Mouse (Mus musculus) liver, embryonic 14.5 days (tissue): Measurements from ENCODE around the gene Pgbd5. TPM values are rescaled to one million over a fixed set of nuclear protein-coding genes. Genes with fewer than 3 reads are reported as not detected.

Source experiments
- ATAC-seq: fragments of 200-750 bp; cut with Nextera tagmentation; 2 replicates; pipeline ENCODE4 v1.8.0; 2017; ENCODE audit warnings: moderate number of reproducible peaks, mild to moderate bottlenecking, moderate library complexity; ENCODE audit not compliant: insufficient read depth
- DNase-seq, 3 experiments: peaks; one replicate each; pipeline ENCODE4 v3.0.0-alpha.2; 2012 to 2013; ENCODE audit warnings: low read depth in 3 of 3, low spot score in 3 of 3
- H3K27ac ChIP-seq: fragments of 300-500 bp; sonication (generic); 2 replicates; pipeline ENCODE4 v1.5.1; 2014; ENCODE audit warnings: moderate library complexity, mild to moderate bottlenecking, control low read depth, inconsistent platforms
- H3K27me3 ChIP-seq: fragments of 300-500 bp; sonication (generic); 2 replicates; pipeline ENCODE4 v1.6.1; 2014; ENCODE audit warnings: mild to moderate bottlenecking, low read length, moderate library complexity; ENCODE audit not compliant: control insufficient read depth, insufficient read depth
- H3K36me3 ChIP-seq: fragments of 300-500 bp; sonication (generic); replicated peaks from 2 replicates; pipeline ENCODE4 v1.6.1; 2014; ENCODE audit warnings: low read depth; ENCODE audit not compliant: control insufficient read depth, insufficient read depth
- H3K4me1 ChIP-seq, 2 experiments: fragments of 200-500 bp in 1 of 2; fragments of 300-500 bp in 1 of 2; sonication (generic) in 1 of 2; replicated peaks; 2 replicates each; pipeline ENCODE4 v1.6.1; 2012 to 2014; ENCODE audit warnings: antibody characterized with exemption in 1 of 2, inconsistent platforms in 1 of 2, low read length in 1 of 2; ENCODE audit not compliant: control insufficient read depth in 2 of 2, insufficient read depth in 2 of 2
- H3K4me2 ChIP-seq: fragments of 300-500 bp; sonication (generic); 2 replicates; pipeline ENCODE4 v1.6.1; 2014; ENCODE audit warnings: low read depth, mild to moderate bottlenecking, control low read depth, moderate library complexity
- H3K4me3 ChIP-seq, 2 experiments: fragments of 200-500 bp in 1 of 2; fragments of 300-500 bp in 1 of 2; sonication (generic) in 1 of 2; 2 replicates each; pipeline ENCODE4 v1.5.1; 2012 to 2014; ENCODE audit warnings: low read depth in 2 of 2, low read length in 2 of 2, mild to moderate bottlenecking in 2 of 2, control low read depth in 1 of 2, inconsistent platforms in 1 of 2, moderate library complexity in 1 of 2; ENCODE audit not compliant: insufficient read depth in 1 of 2
- H3K9ac ChIP-seq: fragments of 300-500 bp; sonication (generic); replicated peaks from 2 replicates; pipeline ENCODE4 v1.6.1; 2014; ENCODE audit warnings: mild to moderate bottlenecking, control low read depth, moderate library complexity
- H3K9me3 ChIP-seq: fragments of 300-500 bp; sonication (generic); 2 replicates; pipeline ENCODE4 v1.6.1; 2016; ENCODE audit warnings: low read length, mixed read lengths; ENCODE audit not compliant: control insufficient read depth
- CTCF ChIP-seq: IDR thresholded peaks from 2 replicates; pipeline ENCODE4 v1.5.1; 2016; ENCODE audit warnings: antibody characterized with exemption, low read depth, control low read depth
- EP300 ChIP-seq: IDR thresholded peaks from 2 replicates; pipeline ENCODE4 v1.6.1; 2016; ENCODE audit warnings: antibody characterized with exemption, low read depth
- WGBS: fragments of 180-500 bp; shearing (Covaris S2); extraction: QIAGEN DNeasy Blood & Tissue Kit; methylation state at CpG from one replicate; pipeline ENCODE4 v1.1.7; 2014; ENCODE audit not compliant: insufficient replicate concordance; 5-methylcytosine and 5-hydroxymethylcytosine counted together
- polyA plus RNA-seq, 2 experiments: library from polyadenylated mRNA; depleted of rRNA in 1 of 2; stranded (reverse) in 1 of 2; unstranded in 1 of 2; fragments of >200 nt; fragmentation: Nextera tagmentation in 1 of 2; extraction: Ambion mirVana in 1 of 2; gene quantifications; 2 replicates each; pipeline versions ENCODE4 v1.2.1 to v1.2.3; 2012 to 2014

Gene Pgbd5
- polyA plus RNA-seq, 2 experiments = 0.15 to 0.18 TPM

DNA sequence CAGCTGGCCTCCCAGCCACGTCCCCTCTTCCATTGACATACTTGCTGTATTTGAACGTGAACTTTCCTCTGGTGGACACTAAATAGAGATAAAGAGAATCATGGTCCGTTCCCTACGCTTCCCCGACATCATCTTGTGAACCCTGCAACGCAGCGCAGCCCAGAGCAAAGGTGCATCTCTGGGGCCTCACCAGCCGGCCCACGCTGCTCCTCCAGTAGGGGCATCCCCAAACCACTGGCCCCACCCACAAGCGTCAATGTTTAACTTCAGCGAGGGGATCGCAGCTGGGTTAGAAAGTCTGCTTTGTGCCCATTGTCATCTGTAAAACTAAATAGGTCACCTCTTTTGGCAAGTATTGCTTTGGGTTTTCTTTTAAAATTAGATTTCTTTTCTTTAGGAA is 95.5 kb downstream of the Pgbd5 start:
- H3K36me3 ChIP-seq = no peaks in the 10 kb centered on the region
- no peak overlapping the region for H3K4me2 ChIP-seq
- peak in 1 of 3 experiments; percentile 30 for DNase-seq
- no peak overlapping the region for H3K27ac ChIP-seq
- H3K9ac ChIP-seq = no peak overlapping the region
- H3K4me1 ChIP-seq = no peaks in the 10 kb centered on the region; a peak in 1 of 4 replicates
- no peak for TF ChIP-seq CTCF
- TF ChIP-seq EP300 = no peak
- H3K9me3 ChIP-seq = no peaks in the 10 kb centered on the region
- H3K4me3 ChIP-seq = no peak overlapping the region
- WGBS = 73% methylated on average over 12 of the region's 12 CpGs
- no peak for ATAC-seq
- no peaks in the 10 kb centered on the region for H3K27me3 ChIP-seq

DNA sequence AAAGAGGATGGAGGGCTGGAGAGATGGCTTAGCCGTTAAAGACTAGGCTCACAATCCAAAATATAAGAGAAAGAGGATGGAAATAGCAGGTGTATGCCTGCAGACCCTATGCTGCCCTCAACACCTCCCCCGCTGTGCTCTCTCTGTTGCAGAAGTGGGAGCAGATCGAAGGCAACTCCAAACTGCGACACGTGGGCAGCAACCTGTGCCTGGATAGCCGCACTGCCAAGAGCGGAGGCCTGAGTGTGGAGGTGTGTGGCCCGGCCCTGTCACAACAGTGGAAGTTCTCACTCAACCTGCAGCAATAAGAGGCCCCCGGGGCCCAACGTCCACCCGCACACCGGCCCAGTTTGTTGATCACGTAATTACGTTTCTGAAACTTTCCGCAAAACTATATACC is 96.3 kb downstream of the Pgbd5 start:
- ATAC-seq = no peak
- Histone ChIP-seq H3K4me2 (no peak overlapping the region), H3K27ac (no peak overlapping the region), H3K4me1 (no peaks in the 10 kb centered on the region; a peak in 1 of 4 replicates), H3K4me3 (no peak overlapping the region), H3K9me3 (no peaks in the 10 kb centered on the region), H3K27me3 (no peaks in the 10 kb centered on the region), H3K36me3 (no peaks in the 10 kb centered on the region), H3K9ac (no peak overlapping the region)
- no peak for DNase-seq
- 84% methylated on average over 15 of the region's 15 CpGs for WGBS
- no peak for TF ChIP-seq EP300
- TF ChIP-seq CTCF = no peak

GRCm38 (mm10) chr8:124340360-124341068 is 98.9 kb downstream of the Pgbd5 start:
- WGBS = 75% methylated on average over 17 of the region's 17 CpGs
- no peak for DNase-seq

GRCm38 (mm10) chr8:124339742-124340141 is 99.7 kb downstream of the Pgbd5 start:
- ATAC-seq = no peak
- H3K4me1 ChIP-seq = no peaks in the 10 kb centered on the region; a peak in 1 of 4 replicates
- no peak overlapping the region for H3K27ac ChIP-seq
- no peak overlapping the region for H3K4me2 ChIP-seq
- WGBS = 62% methylated on average over 3 of the region's 3 CpGs
- H3K9me3 ChIP-seq = no peaks in the 10 kb centered on the region
- H3K36me3 ChIP-seq = no peaks in the 10 kb centered on the region
- no peak overlapping the region for H3K4me3 ChIP-seq
- no peaks in the 10 kb centered on the region for H3K27me3 ChIP-seq
- TF ChIP-seq EP300 (no peak), CTCF (no peak)
- no peak overlapping the region for H3K9ac ChIP-seq
- DNase-seq = no peak

More at GRCm38 (mm10) chr8:124340360-124341068, 98.9 kb downstream of the Pgbd5 start:
- TF ChIP-seq EP300 (no peak), CTCF (no peak)
- Histone ChIP-seq H3K9me3 (no peaks in the 10 kb centered on the region), H3K9ac (no peak overlapping the region), H3K27ac (no peak overlapping the region), H3K36me3 (no peaks in the 10 kb centered on the region), H3K27me3 (no peaks in the 10 kb centered on the region), H3K4me1 (no peaks in the 10 kb centered on the region; a peak in 1 of 4 replicates), H3K4me3 (no peak overlapping the region), H3K4me2 (no peak overlapping the region)
- ATAC-seq = no peak

DNA sequence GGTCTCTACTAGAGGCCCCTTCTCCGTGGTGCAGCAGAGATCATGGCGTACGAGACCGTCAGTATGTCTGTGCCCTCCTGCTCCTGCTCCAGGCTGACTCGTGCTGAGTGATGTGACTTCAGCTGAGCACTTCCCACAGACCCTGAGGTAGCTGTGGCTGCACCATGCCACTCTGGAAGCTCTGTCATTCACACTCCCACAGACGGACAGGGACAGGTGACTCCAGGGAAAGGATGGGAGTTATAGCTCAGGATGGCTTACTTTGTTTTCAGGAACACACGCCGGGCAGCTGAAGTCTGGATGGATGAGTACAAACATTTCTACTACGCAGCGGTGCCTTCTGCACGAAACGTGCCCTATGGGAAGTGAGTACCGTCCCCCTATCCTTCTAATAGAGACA is 103.2 kb downstream of the Pgbd5 start:
- H3K36me3 ChIP-seq = no peaks in the 10 kb centered on the region; the same call in 1 of the 2 replicates

More for the DNA sequence above, 103.2 kb downstream of the Pgbd5 start:
- WGBS = 77% methylated on average over 13 of the region's 13 CpGs
- Histone ChIP-seq H3K9me3 (no peaks in the 10 kb centered on the region), H3K27ac (no peak overlapping the region), H3K9ac (no peak overlapping the region), H3K4me3 (no peak overlapping the region), H3K4me2 (no peak overlapping the region), H3K4me1 (no peaks in the 10 kb centered on the region), H3K27me3 (no peaks in the 10 kb centered on the region)
- DNase-seq = no peak
- ATAC-seq = no peak
- TF ChIP-seq EP300 = no peak
- no peak for TF ChIP-seq CTCF
